Mouse (Mus musculus) heart, adult 2 months (tissue): ENCODE measurements at regions not wholly inside any gene's neighbourhood (a gene's known extent, or its start where the extent isn't known, plus 50 kb on each side); places are given as distances from the start of the nearest gene placed in this dataset.

Experiments
- CTCF ChIP-seq: fragments of 200-600 bp; IDR thresholded peaks from 2 replicates; pipeline ENCODE4 v1.8.1; 2022; ENCODE audit warnings: antibody characterized with exemption, mild to moderate bottlenecking, moderate library complexity
- EP300 ChIP-seq: fragments of 200-500 bp; IDR thresholded peaks from 2 replicates; pipeline ENCODE4 v1.6.1; 2011; ENCODE audit warnings: low read depth, low read length, control low read depth; ENCODE audit not compliant: insufficient read depth
- POLR2A ChIP-seq: fragments of 200-500 bp; IDR thresholded peaks from 2 replicates; pipeline ENCODE4 v1.6.1; 2011; ENCODE audit warnings: mild to moderate bottlenecking, low read depth, low read length, control low read depth; ENCODE audit not compliant: insufficient read depth

DNA sequence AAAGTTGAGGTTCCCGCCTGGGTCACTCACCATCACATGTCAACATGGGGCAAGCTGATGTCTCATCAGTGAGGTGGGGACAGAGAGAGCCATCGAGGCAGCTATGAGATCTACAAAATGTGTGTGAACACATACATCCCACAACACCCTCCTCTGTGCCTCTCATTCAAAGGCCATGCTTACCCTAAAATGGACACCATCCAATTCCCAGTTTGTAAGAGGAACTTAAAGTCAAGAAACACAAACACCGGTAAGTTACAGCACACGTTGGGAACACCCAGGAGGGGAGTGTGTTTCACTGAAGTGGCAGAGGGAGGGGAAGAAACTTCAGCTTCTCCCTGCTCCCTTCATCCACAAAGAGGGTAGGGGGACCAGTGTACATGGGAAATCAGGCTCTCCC is 121.4 kb upstream of the Klf14 start:
- no peak for TF ChIP-seq POLR2A
- no peak for TF ChIP-seq CTCF
- no peak for TF ChIP-seq EP300
